Mouse (Mus musculus) gastrocnemius, postnatal 4 days (tissue): ENCODE data around the gene Dusp9. TPM values are rescaled to one million over a fixed set of nuclear protein-coding genes. Genes with fewer than 3 reads are reported as not detected.
A peak's percentile ranks its signal among the peaks of the same experiment; 100 is the strongest.

Experiments used
- DNase-seq, 2 experiments: peaks; one replicate each; pipeline ENCODE4 v3.0.0; 2021 to 2022; ENCODE audit warnings: low spot score in 2 of 2, mixed read lengths in 2 of 2
- long read RNA-seq, 2 experiments: library from polyadenylated mRNA; stranded (forward); transcript quantifications; one replicate each; pipeline ENCODE4 v2.0.0; 2021
- total RNA-seq, 2 experiments: library from RNA; stranded (reverse); gene quantifications; 2 replicates each; pipeline ENCODE4 v1.2.3; 2021

Dusp9 gene
- total RNA-seq = under 1 TPM; 0.12 to 0.41 TPM
- long read RNA-seq, experiment 1 = 0 reads
- long read RNA-seq, experiment 2 = 0 reads

DNA sequence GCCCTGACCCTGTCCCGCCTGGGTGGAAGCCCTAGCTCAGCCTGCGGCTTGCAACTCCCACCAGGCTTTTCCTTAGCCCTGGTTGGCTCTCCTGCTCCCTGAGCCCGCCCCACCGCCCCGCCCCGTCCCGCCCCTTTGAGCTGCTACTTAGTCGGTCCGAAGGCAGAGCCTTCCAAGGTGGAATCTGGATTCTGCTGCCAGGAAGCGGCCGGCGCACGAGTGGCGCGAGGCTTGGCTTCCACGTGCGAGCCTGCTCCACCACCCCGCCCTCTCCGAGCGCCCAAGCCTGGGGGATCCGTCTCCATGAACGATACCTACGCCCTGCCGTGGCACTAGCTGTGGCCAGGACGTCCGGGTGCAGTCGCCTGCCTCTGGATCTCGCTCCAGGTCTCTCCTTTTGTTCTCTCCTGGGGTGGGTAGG, at the start of gene Dusp9:
Dusp9 (plus strand) TSS at position 165 of the 421 bp plus-strand sequence.
- peak in 1 of 2 experiments; percentile 20 for DNase-seq

DNA sequence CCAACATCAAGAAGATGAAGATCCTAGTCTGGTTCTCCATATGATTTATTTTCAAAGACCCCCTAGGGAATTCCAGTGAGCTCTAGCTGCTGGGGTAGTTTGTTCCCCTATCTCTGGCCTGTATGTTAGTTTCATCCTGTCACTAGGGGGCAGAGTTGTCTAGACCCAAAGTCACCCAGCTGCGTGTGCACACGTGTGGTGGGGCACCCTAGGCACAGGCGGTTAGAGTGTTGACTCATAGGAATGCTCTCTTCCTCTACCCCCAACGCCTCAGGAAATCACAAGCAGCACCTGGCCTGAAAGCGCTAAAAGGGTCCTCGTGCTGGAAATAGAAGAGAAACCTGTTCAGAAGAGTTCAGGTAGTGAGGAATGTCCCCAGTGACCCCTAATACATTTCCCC, 46.0 kb upstream of the Dusp9 start:
- DNase-seq = no peak

DNA sequence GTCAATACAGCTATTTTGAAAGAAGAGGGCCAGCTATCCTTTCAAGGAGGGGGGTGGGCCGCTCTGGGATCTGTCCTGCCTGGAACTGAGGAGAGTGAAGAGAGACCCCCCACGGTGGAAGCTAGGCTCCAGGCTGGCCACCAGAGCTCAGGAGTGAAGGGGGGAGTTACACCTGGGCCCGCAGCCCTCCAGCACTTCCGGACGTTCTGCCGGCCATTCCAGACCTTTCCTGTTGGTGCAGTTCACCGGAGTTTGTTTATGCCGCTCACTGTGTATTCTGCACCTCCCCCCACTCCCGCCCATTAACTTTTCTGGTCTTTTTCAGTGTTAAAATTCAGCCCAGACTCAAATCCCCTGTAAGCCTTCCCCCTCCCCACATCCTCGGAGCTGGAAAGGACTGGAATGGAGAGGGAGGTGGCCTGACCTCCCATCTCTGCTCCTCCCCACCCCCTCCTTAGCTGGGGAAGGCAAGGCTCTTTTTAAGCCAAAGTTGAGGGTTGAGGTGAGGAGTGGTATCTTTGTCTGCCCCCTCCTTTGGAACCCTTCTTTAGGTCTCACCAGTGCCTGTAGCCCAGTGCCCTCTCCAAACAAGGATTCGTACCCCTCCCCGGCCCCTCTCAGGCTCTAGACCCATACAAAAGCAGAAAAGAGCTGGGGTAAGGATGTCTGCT, 44.6 kb upstream of the Dusp9 start:
- DNase-seq = no peak

DNA sequence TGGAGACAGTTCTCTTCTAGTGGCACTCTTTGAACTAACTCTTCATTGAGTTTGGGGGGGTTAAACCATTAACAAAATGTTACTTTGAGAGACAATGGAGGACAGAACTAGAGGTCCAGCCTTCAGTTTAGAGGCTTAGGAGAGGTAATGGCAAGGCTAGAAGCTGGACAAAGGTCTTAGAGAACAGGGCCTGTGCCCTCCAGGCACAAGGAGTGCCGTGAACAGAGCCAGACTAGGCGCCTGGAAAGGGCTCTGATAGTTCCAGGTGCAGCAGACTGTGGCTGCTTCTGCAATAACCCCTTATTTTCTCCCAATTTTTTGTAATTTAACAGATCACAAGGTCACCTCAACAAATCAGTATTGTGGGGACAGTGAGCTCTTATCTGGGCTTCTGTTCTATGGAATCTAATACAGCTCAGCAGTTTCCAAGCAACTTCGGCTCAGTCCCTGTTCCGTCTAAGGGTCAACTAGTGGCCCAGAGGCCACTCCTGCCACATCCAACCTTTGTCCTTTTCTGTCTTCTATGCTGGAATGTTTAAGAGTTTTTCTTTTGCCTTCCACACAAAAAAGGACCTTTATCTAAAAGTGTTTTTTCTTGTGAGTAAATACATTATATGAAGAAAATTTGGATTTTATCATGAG, 43.8 kb upstream of the Dusp9 start:
- DNase-seq = no peak

DNA sequence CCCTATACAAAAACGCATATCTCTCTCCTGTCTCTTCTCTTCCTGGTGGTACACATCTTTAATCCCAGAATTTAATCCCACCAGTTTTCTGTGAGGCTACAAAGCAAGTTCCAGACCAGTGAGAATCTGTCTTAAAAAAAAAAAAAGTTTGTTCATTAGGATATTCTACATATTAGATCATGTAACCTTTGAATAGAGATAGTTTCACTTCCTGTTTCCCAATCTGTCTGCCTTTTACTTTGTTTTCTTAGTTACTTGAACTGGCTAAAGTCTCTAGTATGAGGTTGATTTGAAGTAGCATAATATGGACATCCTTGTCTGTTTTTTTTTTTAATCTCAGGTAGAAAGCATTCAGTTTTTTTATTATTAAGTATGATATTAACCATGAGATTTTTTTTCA, 37.8 kb upstream of the Dusp9 start:
- no peak for DNase-seq

DNA sequence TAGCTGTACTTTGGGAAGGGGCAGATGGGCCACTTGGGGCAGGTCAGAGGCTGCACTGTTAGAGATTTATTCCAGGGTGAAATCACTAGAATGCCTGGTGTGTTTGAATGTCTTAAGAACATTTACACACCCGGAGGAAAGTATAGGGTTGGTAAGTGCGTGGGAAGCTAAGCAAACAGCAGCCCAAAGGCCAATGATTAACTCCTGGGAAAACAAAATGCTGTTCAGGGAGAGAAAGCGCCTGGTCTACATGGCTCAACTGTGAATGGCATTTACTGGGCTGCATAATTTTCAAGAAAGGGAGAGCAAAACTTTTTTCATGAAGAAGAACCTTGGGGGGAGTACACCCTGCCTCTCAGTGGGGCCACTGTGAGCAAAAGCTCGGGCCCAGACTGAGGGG, 25.6 kb upstream of the Dusp9 start:
- no peak for DNase-seq

DNA sequence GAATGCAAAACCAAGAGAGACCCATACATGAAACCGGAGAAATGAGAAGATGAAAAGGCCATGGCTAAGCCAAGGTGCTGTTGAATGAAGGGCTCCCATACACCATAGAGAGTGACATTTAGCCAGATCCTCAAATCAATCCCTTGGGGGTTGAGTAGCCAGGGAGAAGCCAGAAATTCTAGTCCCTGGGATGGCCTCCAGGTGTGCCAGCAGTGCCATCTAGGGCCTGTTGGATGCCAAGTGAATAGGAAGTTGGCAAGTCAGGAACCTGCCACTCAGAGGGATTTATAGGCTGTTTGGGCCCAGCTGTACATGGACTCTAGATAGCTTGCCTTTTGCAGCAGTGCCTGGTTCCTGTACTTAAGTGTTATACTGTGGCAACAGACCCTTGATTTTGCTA, 23.3 kb upstream of the Dusp9 start:
- DNase-seq = no peak

DNA sequence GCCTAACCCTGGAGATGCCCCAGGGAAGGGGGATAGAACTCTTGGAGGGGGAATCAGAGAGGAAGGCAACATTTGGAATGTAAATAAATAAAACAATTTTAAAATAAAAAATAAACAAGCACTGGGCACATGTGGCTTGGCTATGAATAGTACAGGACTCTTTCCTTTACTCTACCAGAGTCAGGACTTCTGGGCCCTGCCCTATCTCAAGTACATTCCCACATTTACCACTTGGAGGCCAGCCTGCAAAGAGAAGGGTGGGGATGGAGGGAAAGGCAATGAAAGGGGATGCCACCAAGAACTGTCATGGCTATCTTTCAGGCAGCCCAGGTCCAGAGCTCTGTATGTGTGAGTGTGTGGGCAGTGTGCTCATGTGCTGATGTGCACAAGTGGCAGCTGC, 19.8 kb upstream of the Dusp9 start:
- DNase-seq = no peak

DNA sequence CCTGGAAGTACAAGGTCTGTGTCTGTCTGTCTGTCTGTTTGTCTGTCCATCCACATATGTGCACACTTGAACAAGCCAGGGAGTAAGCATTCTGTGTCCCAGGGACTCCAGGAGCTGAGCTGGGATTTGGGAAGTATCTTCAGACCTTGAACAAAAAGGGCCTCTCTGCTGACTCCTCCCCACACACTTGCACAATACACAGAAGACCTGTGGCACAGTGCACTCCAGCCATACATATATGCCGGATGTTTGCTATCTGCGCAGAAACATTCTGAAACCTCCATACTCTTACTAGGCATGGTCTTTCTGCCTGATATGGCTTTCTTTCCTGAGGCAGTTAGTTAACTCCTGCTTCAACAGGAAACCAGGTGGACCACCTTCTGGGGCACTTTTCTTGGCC, 19.3 kb upstream of the Dusp9 start:
- DNase-seq = no peak

DNA sequence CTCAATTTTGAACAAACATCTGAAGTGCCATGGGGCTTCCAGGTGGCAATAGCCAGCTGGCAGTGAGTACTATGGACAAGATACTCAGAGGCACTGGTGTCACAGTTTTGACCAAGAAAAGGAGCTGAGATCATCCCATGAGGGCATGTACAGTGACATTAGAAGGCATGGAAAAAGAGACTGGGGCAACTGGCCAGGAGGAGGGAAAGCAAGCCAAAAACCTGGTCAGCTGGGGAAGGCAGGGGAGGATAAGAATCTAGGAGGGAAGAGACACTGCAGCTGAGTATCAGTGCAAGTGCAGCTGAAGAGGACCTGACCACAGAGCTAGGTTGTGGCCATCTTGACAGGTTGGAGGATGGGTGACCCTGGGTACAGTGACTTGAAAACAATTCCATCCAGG, 12.2 kb upstream of the Dusp9 start:
- DNase-seq = no peak

DNA sequence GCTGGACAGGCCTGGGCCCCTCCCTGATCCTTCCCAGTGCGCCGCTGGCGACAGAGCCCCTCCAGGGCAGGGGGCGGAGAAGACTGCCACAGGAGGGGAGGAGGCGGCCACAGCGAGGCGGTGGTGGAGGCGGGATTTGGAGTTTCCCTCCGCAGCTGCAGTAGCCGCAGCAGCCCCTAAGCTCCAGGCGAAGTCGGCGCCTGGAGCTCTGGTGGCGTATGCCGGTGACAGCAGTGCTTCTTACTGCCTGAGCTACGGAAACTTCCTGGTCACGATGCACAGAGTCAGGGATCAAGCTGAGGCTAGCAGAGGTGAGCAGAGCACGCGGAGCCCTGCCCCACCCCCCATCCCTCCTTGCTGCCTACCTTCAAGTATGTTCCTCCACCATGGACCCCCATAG, 3.8 kb upstream of the Dusp9 start:
- DNase-seq = no peak

DNA sequence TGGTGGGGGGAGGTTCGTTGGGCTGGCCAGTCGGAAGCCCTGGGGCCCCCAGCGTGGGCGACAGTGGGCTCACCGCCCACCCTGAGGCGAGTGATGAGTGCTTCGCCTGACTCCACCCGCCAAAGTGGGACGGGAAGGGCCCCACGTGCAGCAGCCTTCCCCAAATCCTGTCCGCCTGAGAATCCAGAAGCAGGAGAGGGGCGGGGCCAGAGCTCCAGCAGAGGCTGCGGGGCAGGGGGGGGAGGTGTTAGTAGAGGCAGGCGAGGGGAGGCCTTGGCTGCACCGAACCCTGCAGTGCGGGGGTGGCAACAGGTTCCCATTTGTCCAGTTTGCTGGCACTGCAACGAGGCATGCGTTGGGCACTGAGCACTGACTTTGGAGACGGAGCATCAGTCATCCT, 1.8 kb upstream of the Dusp9 start:
- DNase-seq = no peak

DNA sequence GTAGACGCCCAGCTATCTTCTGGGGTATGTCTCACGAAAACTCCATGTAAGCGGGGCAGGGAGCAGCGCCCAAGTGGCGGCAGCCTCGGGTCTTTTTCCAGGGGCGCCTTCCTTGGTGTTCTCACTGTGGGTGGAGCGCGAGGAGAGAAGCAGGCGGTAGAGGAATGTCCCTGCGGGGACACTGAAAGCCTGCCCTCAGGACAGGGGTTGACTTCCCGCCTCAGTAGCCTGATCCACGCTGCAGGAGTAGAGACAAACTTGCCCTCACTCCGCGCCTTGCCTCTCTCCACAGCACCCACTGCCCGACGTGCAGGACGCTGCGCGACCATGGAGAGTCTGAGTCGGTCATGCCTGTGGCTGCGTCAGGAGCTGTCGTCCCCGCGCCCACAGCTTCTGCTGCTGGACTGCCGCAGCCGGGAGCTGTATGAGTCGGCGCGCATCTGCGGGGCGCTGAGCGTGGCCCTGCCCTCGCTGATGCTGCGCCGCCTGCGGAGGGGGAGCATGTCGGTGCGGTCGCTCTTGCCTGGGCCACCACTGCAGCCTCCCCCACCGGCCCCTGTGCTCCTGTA, 766 bp downstream of the Dusp9 start:
- DNase-seq = no peak

DNA sequence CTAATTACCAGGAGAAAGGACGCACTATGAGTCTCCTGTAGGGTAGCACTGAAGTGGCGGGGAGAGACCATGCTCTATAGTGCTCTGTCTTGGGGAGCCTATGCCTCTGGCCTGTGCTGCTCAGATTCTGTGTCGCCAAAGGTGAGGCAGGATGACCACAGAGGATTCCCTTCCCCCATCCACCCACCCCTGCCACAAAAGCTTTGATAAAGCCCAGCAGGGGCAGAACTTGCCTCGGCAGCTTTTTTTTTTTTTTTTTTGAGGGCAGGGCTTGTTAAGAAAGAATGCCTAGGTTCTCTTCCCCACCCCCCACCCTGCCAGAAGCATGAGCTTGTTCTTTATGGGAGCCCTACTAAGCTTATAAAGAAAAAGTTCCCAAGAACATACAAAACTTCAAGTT, 5.9 kb downstream of the Dusp9 start:
- no peak for DNase-seq

DNA sequence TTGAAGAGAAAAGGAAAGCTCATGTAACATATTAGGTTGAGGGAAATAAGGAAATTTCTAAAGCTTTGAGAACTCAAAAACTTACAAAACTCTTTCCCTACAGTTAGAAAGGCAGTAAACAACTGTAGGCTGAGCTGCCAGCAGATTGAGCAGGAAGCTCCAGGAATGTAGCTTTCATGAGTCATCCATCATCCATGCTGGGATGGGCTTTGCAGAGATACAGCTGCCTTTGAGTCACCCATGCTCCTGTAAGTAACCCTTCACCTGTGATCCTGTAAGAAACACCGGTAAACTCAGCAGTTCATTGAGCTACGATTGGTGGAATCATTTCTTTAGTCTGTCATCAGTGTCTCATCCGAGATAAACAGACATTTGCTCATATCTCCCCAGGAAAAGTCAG, 11.7 kb downstream of the Dusp9 start:
- DNase-seq = no peak

DNA sequence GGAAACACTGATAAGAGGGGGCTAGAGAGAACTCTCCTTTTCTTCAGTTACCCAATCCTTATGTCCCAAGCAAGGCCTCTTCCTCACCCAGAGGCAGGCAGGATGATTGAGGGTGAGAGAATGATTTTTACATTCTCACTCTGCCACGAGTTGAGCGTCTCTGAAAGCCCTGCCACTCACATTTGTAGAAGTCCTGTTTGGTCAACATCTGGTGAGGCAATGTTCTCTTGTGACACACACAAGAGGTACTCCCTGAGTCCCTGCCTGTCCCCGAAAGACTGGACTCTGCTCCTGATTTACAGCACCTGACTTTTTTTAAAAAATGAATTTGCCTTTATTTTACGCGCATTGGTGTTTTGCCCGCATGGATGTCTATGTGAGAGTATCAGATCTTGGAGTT, 14.2 kb downstream of the Dusp9 start:
- DNase-seq = no peak

DNA sequence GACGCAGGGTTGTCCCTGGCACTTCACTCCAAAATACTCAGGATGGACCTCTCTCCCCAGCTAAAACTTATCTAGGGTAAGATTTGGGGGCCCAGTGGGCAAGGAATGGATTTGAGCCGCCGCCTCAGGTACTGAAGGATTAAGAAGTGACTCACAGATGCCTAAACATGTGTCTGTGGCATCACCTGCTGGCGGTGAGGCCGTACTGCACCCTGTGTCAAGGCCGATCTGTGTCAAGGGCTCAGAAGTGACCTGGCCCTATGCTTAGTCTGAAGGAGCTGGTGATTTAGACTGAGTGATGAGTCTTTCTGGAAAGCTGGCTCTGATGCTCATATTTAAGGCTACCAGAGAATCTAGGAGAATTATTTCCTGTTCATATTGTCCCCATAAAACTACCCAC, 15.0 kb downstream of the Dusp9 start:
- DNase-seq = peak in 1 of 2 experiments; percentile 51

DNA sequence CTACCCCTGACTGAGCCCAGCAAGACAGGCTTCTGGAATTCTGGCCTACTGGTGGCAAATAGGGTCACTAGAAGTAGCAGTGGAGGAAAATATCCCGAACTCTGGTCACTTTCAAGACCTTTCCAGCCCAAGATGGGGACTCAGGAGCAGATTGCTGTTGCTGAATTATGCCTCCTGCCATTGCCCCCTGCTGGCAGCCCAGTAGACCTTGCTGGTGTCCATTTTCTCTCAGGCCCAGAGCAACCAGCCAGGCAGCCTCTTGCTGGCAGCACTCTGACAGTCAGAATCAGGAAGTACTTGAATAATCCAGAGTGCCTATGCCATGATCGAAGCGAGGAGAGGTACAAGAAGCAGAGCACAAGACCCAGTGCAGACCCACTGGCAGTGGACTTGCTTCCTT, 16.3 kb downstream of the Dusp9 start:
- DNase-seq = no peak

DNA sequence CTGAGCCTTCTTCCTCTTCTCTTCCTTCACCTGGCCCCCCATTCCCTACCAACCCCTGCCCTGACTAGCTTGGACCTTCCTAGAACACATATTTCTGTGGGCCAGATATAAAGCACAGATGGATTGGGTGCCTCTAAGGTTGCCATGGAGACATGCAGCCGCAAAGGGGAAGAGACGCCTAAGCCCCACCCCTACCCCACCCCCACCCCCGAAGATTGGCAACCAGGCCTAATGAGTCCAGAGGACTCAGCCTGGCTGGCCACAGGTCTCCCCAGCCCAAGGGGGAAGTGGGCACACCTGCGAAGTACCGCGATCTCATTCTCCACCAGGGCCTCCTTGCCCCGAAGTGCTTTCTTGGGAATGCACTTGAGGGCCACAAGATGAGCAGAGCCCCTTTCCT, 19.2 kb downstream of the Dusp9 start:
- no peak for DNase-seq

DNA sequence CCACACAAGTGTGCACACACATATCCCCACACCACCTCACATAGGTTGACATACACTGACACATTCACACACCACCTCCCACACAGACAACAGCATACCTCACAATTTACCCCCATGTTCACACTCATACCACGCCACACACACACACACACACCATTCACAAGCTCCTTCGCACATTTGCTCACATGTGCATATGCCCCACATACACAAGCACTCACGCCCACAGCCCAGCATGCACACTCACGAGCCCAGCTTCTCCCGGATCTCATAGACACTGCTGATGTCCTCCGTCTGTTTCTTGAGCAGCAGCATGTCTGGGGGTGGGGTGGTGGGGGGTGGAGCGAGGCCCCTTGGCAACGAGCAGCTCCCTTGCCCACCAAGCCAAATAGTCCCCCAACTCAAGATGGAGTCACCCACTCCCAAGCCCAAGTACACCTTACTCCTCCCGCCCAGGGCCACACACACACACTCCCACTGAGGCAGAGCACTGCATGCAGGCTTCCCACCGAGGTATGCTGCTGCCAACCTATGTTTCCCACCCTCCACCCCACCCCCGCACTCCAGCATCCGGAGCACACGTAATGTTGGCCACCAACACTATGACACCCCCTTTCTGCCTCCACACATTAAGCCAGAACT, 19.8 kb downstream of the Dusp9 start:
- no peak for DNase-seq

DNA sequence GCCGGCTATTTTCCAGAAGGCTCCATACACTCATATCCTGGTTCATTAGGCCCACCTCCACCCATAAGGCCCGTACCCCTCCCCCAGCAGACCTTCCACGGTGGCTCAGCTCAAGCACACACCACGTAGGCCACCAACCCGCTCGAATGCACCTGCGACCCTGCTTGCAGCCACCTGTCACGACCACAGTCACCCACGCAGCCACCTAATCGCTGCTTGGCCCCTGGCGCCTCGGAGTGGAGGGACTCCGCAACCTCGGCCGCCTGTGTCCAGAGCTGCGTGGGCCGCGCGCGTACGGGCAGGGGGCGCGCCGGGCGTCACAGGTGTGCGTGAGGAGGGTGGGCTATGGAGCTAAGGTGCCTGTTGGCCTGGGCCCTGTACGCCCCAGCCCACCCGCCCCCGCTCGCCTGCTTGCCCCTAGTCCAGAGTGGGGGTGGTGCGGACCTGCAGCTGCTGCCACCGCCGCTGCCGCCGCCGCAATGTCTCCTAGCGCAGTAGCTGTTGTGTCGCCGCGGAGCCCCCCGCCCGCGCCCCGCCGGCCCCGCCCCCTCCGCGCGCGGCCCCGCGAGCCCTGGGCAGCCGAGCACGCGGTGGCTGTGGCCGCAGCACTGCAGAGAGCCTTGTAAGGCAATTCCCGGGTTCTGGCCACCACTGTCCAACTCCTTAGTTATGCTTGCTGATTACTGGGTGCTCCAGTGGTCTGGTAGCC, 20.5 kb downstream of the Dusp9 start, which contains the start of gene Pnck:
Pnck (minus strand) TSS at position 543 of the 709 bp plus-strand sequence.
- DNase-seq = no peak

DNA sequence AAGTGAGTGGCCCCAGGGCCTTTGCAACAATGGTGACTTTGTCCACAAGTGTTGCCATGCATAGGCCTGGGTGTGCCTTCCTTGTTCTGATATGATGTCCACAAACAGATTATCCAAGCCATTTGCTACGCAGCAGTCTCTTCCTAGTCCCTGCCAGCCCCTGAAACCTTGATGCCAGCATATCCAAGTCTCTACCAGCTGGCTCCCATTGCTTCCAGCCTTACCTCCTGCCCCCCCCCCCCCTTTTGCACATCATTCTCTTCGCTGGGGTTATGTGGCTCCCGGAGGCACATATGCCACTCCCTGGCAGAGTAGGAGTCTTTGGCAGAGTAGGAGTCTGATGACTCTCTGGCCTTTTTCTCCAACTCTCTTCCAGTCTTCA, 21.1 kb downstream of the Dusp9 start:
- DNase-seq = no peak
